In genomic region chr8:105254966-105255350, GRCm38 (mm10) we compare ENCODE assay signal across 8 mouse cellular contexts. TPM values are rescaled to one million over a fixed set of nuclear protein-coding genes. Genes with fewer than 3 reads are reported as not detected.
A peak's percentile ranks its signal among the peaks of the same experiment; 100 is the strongest.
DNase-seq lines count a peak whose midpoint lies in the region; ATAC-seq and TF ChIP-seq lines count a peak whose summit lies in the region.

Gene B3gnt9 (minus strand): TSS chr8:105255153.

- WGBS in cerebellum, adult 2 months, result 13% methylated on average over 14 of the region's 14 CpGs
- WGBS in hindbrain, embryonic 16.5 days, result 1% methylated on average over 14 of the region's 14 CpGs
- WGBS in liver, embryonic 12.5 days (ENCODE audit: insufficient replicate concordance), result 3% methylated on average over 14 of the region's 14 CpGs
- 4% methylated on average over 14 of the region's 14 CpGs for WGBS in midbrain, postnatal 0 days

- no peaks in the 10 kb centered on the region for H3K4me1 ChIP-seq in cerebellum, adult 2 months (ENCODE audit: control insufficient read depth, insufficient read depth, low read length)
- H3K4me1 ChIP-seq in brown adipose tissue, adult 24 weeks (ENCODE audit: control insufficient read depth, insufficient read depth, insufficient read length, low read length), result no peaks in the 10 kb centered on the region; the same call in 1 of the 2 replicates
- peaks cover 22% of the 10 kb centered on the region for H3K4me1 ChIP-seq in hindbrain, embryonic 16.5 days (ENCODE audit: control insufficient read depth, insufficient read depth, low read depth, low read length)
- peaks cover 50% of the 10 kb centered on the region for H3K4me1 ChIP-seq in liver, embryonic 12.5 days
- H3K4me1 ChIP-seq in midbrain, postnatal 0 days (ENCODE audit: insufficient read depth, low read length), result peaks cover 5% of the 10 kb centered on the region; the same call in 1 of the 2 replicates

- H3K9me3 ChIP-seq in hindbrain, embryonic 16.5 days (ENCODE audit: control insufficient read depth, low read length), result no peaks in the 10 kb centered on the region
- H3K9me3 ChIP-seq in liver, embryonic 12.5 days (replicated peaks), result no peaks in the 10 kb centered on the region
- H3K9me3 ChIP-seq in midbrain, postnatal 0 days (ENCODE audit: low read length), result no peaks in the 10 kb centered on the region

- no peak for TF ChIP-seq POLR2A in cerebellum, adult 2 months (IDR thresholded peaks at IDR 0.05; ENCODE audit: borderline replicate concordance, insufficient read depth, low read length)

- no peak for TF ChIP-seq CTCF in cerebellum, adult 2 months (IDR thresholded peaks at IDR 0.05; ENCODE audit: borderline replicate concordance, insufficient read depth, low read depth, low read length)
- no peak for TF ChIP-seq CTCF in midbrain, postnatal 0 days (IDR thresholded peaks at IDR 0.05)

- DNase-seq in cerebellum, adult 2 months, result peak in 1 of 2 experiments; percentile 33
- no peak for DNase-seq in cerebellum, adult 11 months
- peak; percentile 80 for DNase-seq in gastrocnemius, postnatal 10 days
- peak; percentile 16 for DNase-seq in midbrain, postnatal 0 days (ENCODE audit: low spot score)
- peak; percentile 81 for DNase-seq in thymus, postnatal 14 days

- no peak within 1 kb of the TSS for H3K27ac ChIP-seq in cerebellum, adult 2 months (ENCODE audit: insufficient read depth, low read length)
- peak within 1 kb of the TSS; percentile 27; the same call in 1 of the 2 replicates for H3K27ac ChIP-seq in brown adipose tissue, adult 24 weeks (replicated peaks; ENCODE audit: low read depth, low read length)
- H3K27ac ChIP-seq in hindbrain, embryonic 16.5 days (ENCODE audit: low read depth, low read length), result peak within 1 kb of the TSS; percentile 69
- H3K27ac ChIP-seq in liver, embryonic 12.5 days, result peak within 1 kb of the TSS; percentile 87
- peak within 1 kb of the TSS; percentile 65 for H3K27ac ChIP-seq in midbrain, postnatal 0 days (ENCODE audit: low read depth, low read length)

- H3K9ac ChIP-seq in hindbrain, embryonic 16.5 days (ENCODE audit: low read depth, low read length), result peak within 1 kb of the TSS; percentile 76
- peak within 1 kb of the TSS; percentile 76 for H3K9ac ChIP-seq in liver, embryonic 12.5 days
- H3K9ac ChIP-seq in midbrain, postnatal 0 days (replicated peaks; ENCODE audit: low read length, poor library complexity, severe bottlenecking), result peak within 1 kb of the TSS; percentile 71

- peak; percentile 25 for ATAC-seq in hindbrain, embryonic 16.5 days
- peak; percentile 91 for ATAC-seq in liver, embryonic 12.5 days
- peak; percentile 15; the same call in 1 of the 2 replicates for ATAC-seq in midbrain, postnatal 0 days (ENCODE audit: low FRiP score)

- peaks cover 5% of the 10 kb centered on the region for H3K36me3 ChIP-seq in hindbrain, embryonic 16.5 days (ENCODE audit: control insufficient read depth, insufficient read depth, low read length)
- peaks cover 37% of the 10 kb centered on the region for H3K36me3 ChIP-seq in liver, embryonic 12.5 days
- peaks cover 25% of the 10 kb centered on the region for H3K36me3 ChIP-seq in midbrain, postnatal 0 days (ENCODE audit: insufficient read depth, low read length)

- peak within 1 kb of the TSS; percentile 95 for H3K4me2 ChIP-seq in hindbrain, embryonic 16.5 days (ENCODE audit: low read length)
- peak within 1 kb of the TSS; percentile 100 for H3K4me2 ChIP-seq in liver, embryonic 12.5 days
- H3K4me2 ChIP-seq in midbrain, postnatal 0 days (ENCODE audit: low read depth, low read length, poor library complexity, severe bottlenecking), result peak within 1 kb of the TSS; percentile 97

- peak within 1 kb of the TSS; percentile 63 for H3K4me3 ChIP-seq in cerebellum, adult 2 months (replicated peaks; ENCODE audit: insufficient read depth, low read depth, low read length)
- H3K4me3 ChIP-seq in brown adipose tissue, adult 24 weeks (ENCODE audit: insufficient read depth, low read depth, low read length), result peak within 1 kb of the TSS; percentile 64
- peak within 1 kb of the TSS; percentile 61 for H3K4me3 ChIP-seq in hindbrain, embryonic 16.5 days (ENCODE audit: low read length)
- peak within 1 kb of the TSS; percentile 73 for H3K4me3 ChIP-seq in liver, embryonic 12.5 days
- peak within 1 kb of the TSS; percentile 64 for H3K4me3 ChIP-seq in midbrain, postnatal 0 days (ENCODE audit: low read depth, low read length)

- no peaks in the 10 kb centered on the region for H3K27me3 ChIP-seq in cerebellum, adult 2 months (ENCODE audit: control insufficient read depth, insufficient read depth, low read length)
- H3K27me3 ChIP-seq in hindbrain, embryonic 16.5 days (replicated peaks; ENCODE audit: control insufficient read depth, insufficient read depth, low read length), result peaks cover 22% of the 10 kb centered on the region
- peaks cover 42% of the 10 kb centered on the region for H3K27me3 ChIP-seq in liver, embryonic 12.5 days (replicated peaks)
- H3K27me3 ChIP-seq in midbrain, postnatal 0 days (ENCODE audit: insufficient read depth, low read length), result peaks cover 14% of the 10 kb centered on the region

RNA-seq across cellular contexts. Expression of gene B3gnt9, which starts in this region (rescaled TPM):
- 5.2 and 6.3 TPM in 2 replicates for polyA plus RNA-seq in cerebellum, adult 2 months (2012; rRNA removed)
- 1.9 and 2.8 TPM in 2 replicates for polyA plus RNA-seq in brown adipose tissue, adult 24 weeks (2012; ENCODE audit: insufficient read depth, insufficient read length, missing spikeins)
- total RNA-seq in gastrocnemius, postnatal 10 days (2021), result 1 to 10 TPM; 8.6 to 9.9 TPM
- 12.3 and 12.4 TPM in 2 replicates for polyA plus RNA-seq in hindbrain, embryonic 16.5 days (2015; fragmentation: Nextera tagmentation; extraction: Ambion mirVana)
- polyA plus RNA-seq in liver, embryonic 12.5 days (2016; fragmentation: Nextera tagmentation; extraction: Ambion mirVana), result 3.5 and 3.6 TPM in 2 replicates
- total RNA-seq in midbrain, postnatal 0 days (2014; rRNA removed), result 14.2 and 17.5 TPM in 2 replicates
- 9.5 and 11.5 TPM in 2 replicates for polyA plus RNA-seq in midbrain, postnatal 0 days (2015; fragmentation: Nextera tagmentation; extraction: Ambion mirVana)

Comparison
In these comparisons a context has a peak if more than half of its experiments do, and no peak if none do; other contexts are left out.
1. ATAC-seq: peak in every context shown above with its lines; median percentile 91 in liver, embryonic 12.5 days; 25 in hindbrain, embryonic 16.5 days; 15 in midbrain, postnatal 0 days.